Mouse (Mus musculus): ENCODE data around the gene 4930415O20Rik. TPM values are rescaled to one million over a fixed set of nuclear protein-coding genes. Genes with fewer than 3 reads are reported as not detected.

Gene 4930415O20Rik
- polyA plus RNA-seq, 1 experiment from 2014 or later = 0.73 TPM

- peak overlapping the region; percentile 75 for H3K4me2 ChIP-seq
- no peaks in the 10 kb centered on the region for H3K9me3 ChIP-seq (replicated peaks; ENCODE audit: control insufficient read depth, low read length)
- no peaks in the 10 kb centered on the region for H3K27me3 ChIP-seq (ENCODE audit: control insufficient read depth, insufficient read depth, low read length)
- peaks cover 13% of the 10 kb centered on the region for H3K36me3 ChIP-seq (ENCODE audit: control insufficient read depth, insufficient read depth, low read length)
- no peak for ATAC-seq (replicated peaks; ENCODE audit: insufficient number of reproducible peaks, low FRiP score, low TSS enrichment)
- WGBS (ENCODE audit: insufficient replicate concordance) = 32% methylated on average over 12 of the region's 12 CpGs
- H3K9ac ChIP-seq (ENCODE audit: low read depth, low read length) = peak overlapping the region; percentile 75
- H3K4me1 ChIP-seq (ENCODE audit: control insufficient read depth, insufficient read depth, low read length) = peaks cover 64% of the 10 kb centered on the region
- peak overlapping the region; percentile 93 for H3K4me3 ChIP-seq (ENCODE audit: low read depth, low read length)
- H3K27ac ChIP-seq (ENCODE audit: low read depth, low read length) = peak overlapping the region; percentile 95
Measured at GRCm38 (mm10) chr15:98606051-98606536, 35.3 kb downstream of the 4930415O20Rik start.

- peak overlapping the region; percentile 75 for H3K9ac ChIP-seq (ENCODE audit: low read depth, low read length)
- peak overlapping the region; percentile 95 for H3K27ac ChIP-seq (ENCODE audit: low read depth, low read length)
- peaks cover 58% of the 10 kb centered on the region for H3K4me1 ChIP-seq (ENCODE audit: control insufficient read depth, insufficient read depth, low read length)
- peak overlapping the region; percentile 75 for H3K4me2 ChIP-seq
- no peaks in the 10 kb centered on the region for H3K27me3 ChIP-seq (ENCODE audit: control insufficient read depth, insufficient read depth, low read length)
- 40% methylated on average over 9 of the region's 9 CpGs for WGBS (ENCODE audit: insufficient replicate concordance)
- peak overlapping the region; percentile 93 for H3K4me3 ChIP-seq (ENCODE audit: low read depth, low read length)
- no peak for ATAC-seq (replicated peaks; ENCODE audit: insufficient number of reproducible peaks, low FRiP score, low TSS enrichment)
- H3K9me3 ChIP-seq (replicated peaks; ENCODE audit: control insufficient read depth, low read length) = no peaks in the 10 kb centered on the region
- H3K36me3 ChIP-seq (ENCODE audit: control insufficient read depth, insufficient read depth, low read length) = peaks cover 9% of the 10 kb centered on the region
Measured at GRCm38 (mm10) chr15:98606739-98607138, 35.9 kb downstream of the 4930415O20Rik start.

GRCm38 (mm10) chr15:98607557-98607956 is 36.8 kb downstream of the 4930415O20Rik start:
- peak; percentile 61 for ATAC-seq (replicated peaks; ENCODE audit: insufficient number of reproducible peaks, low FRiP score, low TSS enrichment)
- Histone ChIP-seq H3K4me1 (ENCODE audit: control insufficient read depth, insufficient read depth, low read length) (peaks cover 50% of the 10 kb centered on the region), H3K27me3 (ENCODE audit: control insufficient read depth, insufficient read depth, low read length) (no peaks in the 10 kb centered on the region), H3K4me3 (ENCODE audit: low read depth, low read length) (peak overlapping the region; percentile 93), H3K4me2 (peak overlapping the region; percentile 75), H3K9me3 (replicated peaks; ENCODE audit: control insufficient read depth, low read length) (no peaks in the 10 kb centered on the region), H3K27ac (ENCODE audit: low read depth, low read length) (peak overlapping the region; percentile 95), H3K9ac (ENCODE audit: low read depth, low read length) (peak overlapping the region; percentile 96), H3K36me3 (ENCODE audit: control insufficient read depth, insufficient read depth, low read length) (peaks cover 9% of the 10 kb centered on the region)
- 4% methylated on average over 4 of the region's 4 CpGs for WGBS (ENCODE audit: insufficient replicate concordance)

- peaks cover 43% of the 10 kb centered on the region for H3K4me1 ChIP-seq (ENCODE audit: control insufficient read depth, insufficient read depth, low read length)
- no peaks in the 10 kb centered on the region for H3K9me3 ChIP-seq (replicated peaks; ENCODE audit: control insufficient read depth, low read length)
- ATAC-seq (replicated peaks; ENCODE audit: insufficient number of reproducible peaks, low FRiP score, low TSS enrichment) = no peak
- H3K36me3 ChIP-seq (ENCODE audit: control insufficient read depth, insufficient read depth, low read length) = peaks cover 9% of the 10 kb centered on the region
- no peaks in the 10 kb centered on the region for H3K27me3 ChIP-seq (ENCODE audit: control insufficient read depth, insufficient read depth, low read length)
- H3K9ac ChIP-seq (ENCODE audit: low read depth, low read length) = peak overlapping the region; percentile 96
- H3K4me2 ChIP-seq = peak overlapping the region; percentile 75
- peak overlapping the region; percentile 93 for H3K4me3 ChIP-seq (ENCODE audit: low read depth, low read length)
- WGBS (ENCODE audit: insufficient replicate concordance) = 10% methylated on average over 9 of the region's 10 CpGs
- peak overlapping the region; percentile 95 for H3K27ac ChIP-seq (ENCODE audit: low read depth, low read length)
Measured at GRCm38 (mm10) chr15:98608058-98608783, 37.4 kb downstream of the 4930415O20Rik start.

- peaks cover 37% of the 10 kb centered on the region for H3K4me1 ChIP-seq (ENCODE audit: control insufficient read depth, insufficient read depth, low read length)
- H3K27ac ChIP-seq (ENCODE audit: low read depth, low read length) = peak overlapping the region; percentile 95
- H3K36me3 ChIP-seq (ENCODE audit: control insufficient read depth, insufficient read depth, low read length) = peaks cover 6% of the 10 kb centered on the region
- H3K9me3 ChIP-seq (replicated peaks; ENCODE audit: control insufficient read depth, low read length) = no peaks in the 10 kb centered on the region
- peak overlapping the region; percentile 75 for H3K4me2 ChIP-seq
- peak overlapping the region; percentile 96 for H3K9ac ChIP-seq (ENCODE audit: low read depth, low read length)
- H3K4me3 ChIP-seq (ENCODE audit: low read depth, low read length) = peak overlapping the region; percentile 93
- ATAC-seq (replicated peaks; ENCODE audit: insufficient number of reproducible peaks, low FRiP score, low TSS enrichment) = peak; percentile 11
- 2% methylated on average over 12 of the region's 26 CpGs for WGBS (ENCODE audit: insufficient replicate concordance)
- H3K27me3 ChIP-seq (ENCODE audit: control insufficient read depth, insufficient read depth, low read length) = no peaks in the 10 kb centered on the region
Measured at GRCm38 (mm10) chr15:98608784-98609250, 38.0 kb downstream of the 4930415O20Rik start.

GRCm38 (mm10) chr15:98609331-98610130 is 38.7 kb downstream of the 4930415O20Rik start, which contains the start of gene Adcy6:
TSS of gene Adcy6 (minus strand) at chr15:98610076.
- Histone ChIP-seq H3K4me2 (peak within 1 kb of the TSS; percentile 75), H3K4me1 (ENCODE audit: control insufficient read depth, insufficient read depth, low read length) (peaks cover 35% of the 10 kb centered on the region), H3K36me3 (ENCODE audit: control insufficient read depth, insufficient read depth, low read length) (no peaks in the 10 kb centered on the region), H3K27me3 (ENCODE audit: control insufficient read depth, insufficient read depth, low read length) (no peaks in the 10 kb centered on the region), H3K27ac (ENCODE audit: low read depth, low read length) (peak within 1 kb of the TSS; percentile 95), H3K9me3 (replicated peaks; ENCODE audit: control insufficient read depth, low read length) (no peaks in the 10 kb centered on the region), H3K4me3 (ENCODE audit: low read depth, low read length) (peak within 1 kb of the TSS; percentile 93), H3K9ac (ENCODE audit: low read depth, low read length) (peak within 1 kb of the TSS; percentile 96)
- peak; percentile 67 for ATAC-seq (replicated peaks; ENCODE audit: insufficient number of reproducible peaks, low FRiP score, low TSS enrichment)
- WGBS (ENCODE audit: insufficient replicate concordance) = under 1% methylated on average over 67 of the region's 75 CpGs

- H3K4me2 ChIP-seq = peak overlapping the region; percentile 75
- H3K27ac ChIP-seq (ENCODE audit: low read depth, low read length) = peak overlapping the region; percentile 95; the same call in 1 of the 2 replicates
- H3K9me3 ChIP-seq (replicated peaks; ENCODE audit: control insufficient read depth, low read length) = no peaks in the 10 kb centered on the region
- no peaks in the 10 kb centered on the region for H3K36me3 ChIP-seq (ENCODE audit: control insufficient read depth, insufficient read depth, low read length)
- peak overlapping the region; percentile 93 for H3K4me3 ChIP-seq (ENCODE audit: low read depth, low read length)
- ATAC-seq (replicated peaks; ENCODE audit: insufficient number of reproducible peaks, low FRiP score, low TSS enrichment) = no peak
- H3K27me3 ChIP-seq (ENCODE audit: control insufficient read depth, insufficient read depth, low read length) = no peaks in the 10 kb centered on the region
- peak overlapping the region; percentile 96 for H3K9ac ChIP-seq (ENCODE audit: low read depth, low read length)
- H3K4me1 ChIP-seq (ENCODE audit: control insufficient read depth, insufficient read depth, low read length) = peaks cover 35% of the 10 kb centered on the region
- WGBS (ENCODE audit: insufficient replicate concordance) = 6% methylated on average over 12 of the region's 12 CpGs
Measured at GRCm38 (mm10) chr15:98610131-98610633, 39.4 kb downstream of the 4930415O20Rik start.

- Histone ChIP-seq H3K4me2 (no peak overlapping the region), H3K4me1 (ENCODE audit: control insufficient read depth, insufficient read depth, low read length) (peaks cover 33% of the 10 kb centered on the region), H3K9me3 (replicated peaks; ENCODE audit: control insufficient read depth, low read length) (no peaks in the 10 kb centered on the region), H3K27ac (ENCODE audit: low read depth, low read length) (no peak overlapping the region), H3K27me3 (ENCODE audit: control insufficient read depth, insufficient read depth, low read length) (no peaks in the 10 kb centered on the region), H3K4me3 (ENCODE audit: low read depth, low read length) (no peak overlapping the region), H3K9ac (ENCODE audit: low read depth, low read length) (no peak overlapping the region), H3K36me3 (ENCODE audit: control insufficient read depth, insufficient read depth, low read length) (no peaks in the 10 kb centered on the region)
- 92% methylated on average over 3 of the region's 3 CpGs for WGBS (ENCODE audit: insufficient replicate concordance)
- ATAC-seq (replicated peaks; ENCODE audit: insufficient number of reproducible peaks, low FRiP score, low TSS enrichment) = no peak
Measured at GRCm38 (mm10) chr15:98612229-98612628, 41.4 kb downstream of the 4930415O20Rik start.
